Mouse (Mus musculus) liver, postnatal 0 days (tissue): ENCODE data around the gene Git2. TPM values are rescaled to one million over a fixed set of nuclear protein-coding genes. Genes with fewer than 3 reads are reported as not detected.

Experiments
- ATAC-seq: fragments of 200-750 bp; cut with Nextera tagmentation; 2 replicates; pipeline ENCODE4 v1.8.0; 2017; ENCODE audit warnings: mild to moderate bottlenecking, moderate library complexity
- DNase-seq: peaks from one replicate; pipeline ENCODE4 v3.0.0-alpha.2; 2016
- H3K27ac ChIP-seq: fragments of 300-500 bp; sonication (generic); 2 replicates; pipeline ENCODE4 v1.5.1; 2014; ENCODE audit warnings: antibody characterized with exemption, moderate library complexity, mild to moderate bottlenecking, low read depth
- H3K27me3 ChIP-seq: fragments of 300-500 bp; sonication (generic); 2 replicates; pipeline ENCODE4 v1.6.1; 2014; ENCODE audit warnings: low read length, control low read depth, mixed read lengths; ENCODE audit not compliant: insufficient read depth
- H3K36me3 ChIP-seq: fragments of 300-500 bp; sonication (generic); replicated peaks from 2 replicates; pipeline ENCODE4 v1.6.1; 2014; ENCODE audit warnings: mild to moderate bottlenecking, control low read depth, low read length, moderate library complexity, mixed read lengths; ENCODE audit not compliant: insufficient read depth
- H3K4me1 ChIP-seq: fragments of 300-500 bp; sonication (generic); 2 replicates; pipeline ENCODE4 v1.6.1; 2014; ENCODE audit warnings: antibody characterized with exemption, mild to moderate bottlenecking, control low read depth; ENCODE audit not compliant: insufficient read depth
- H3K4me2 ChIP-seq: fragments of 300-500 bp; sonication (generic); 2 replicates; pipeline ENCODE4 v1.6.1; 2014; ENCODE audit warnings: low read depth, mild to moderate bottlenecking, low read length, moderate library complexity, mixed read lengths
- H3K4me3 ChIP-seq: fragments of 300-500 bp; sonication (generic); 2 replicates; pipeline ENCODE4 v1.5.1; 2014; ENCODE audit warnings: low read depth, low read length
- H3K9ac ChIP-seq: fragments of 300-500 bp; sonication (generic); replicated peaks from 2 replicates; pipeline ENCODE4 v1.6.1; 2014; ENCODE audit warnings: mild to moderate bottlenecking, moderate library complexity
- H3K9me3 ChIP-seq: fragments of 300-500 bp; sonication (generic); 2 replicates; pipeline ENCODE4 v1.6.1; 2016; ENCODE audit warnings: mild to moderate bottlenecking, control low read depth, low read length, mixed read lengths
- CTCF ChIP-seq: sonication (generic); IDR thresholded peaks from 2 replicates; pipeline ENCODE4 v1.5.1; 2016; ENCODE audit warnings: antibody characterized with exemption, low read depth
- EP300 ChIP-seq: IDR thresholded peaks from 2 replicates; pipeline ENCODE4 v1.6.1; 2016; ENCODE audit warnings: antibody characterized with exemption, low read depth, mild to moderate bottlenecking
- WGBS: fragments of 180-500 bp; shearing (Covaris S2); extraction: QIAGEN DNeasy Blood & Tissue Kit; methylation state at CpG from one replicate; pipeline ENCODE4 v1.1.7; 2014; ENCODE audit not compliant: insufficient replicate concordance; 5-methylcytosine and 5-hydroxymethylcytosine counted together
- polyA plus RNA-seq: library from polyadenylated mRNA; unstranded; fragments of >200 nt; fragmentation: Nextera tagmentation; extraction: Ambion mirVana; gene quantifications from 2 replicates; pipeline ENCODE4 v1.2.1, GENCODE M21; 2015

Git2 gene
- polyA plus RNA-seq, 1 experiment from 2014 or later = 11.1 TPM

DNA sequence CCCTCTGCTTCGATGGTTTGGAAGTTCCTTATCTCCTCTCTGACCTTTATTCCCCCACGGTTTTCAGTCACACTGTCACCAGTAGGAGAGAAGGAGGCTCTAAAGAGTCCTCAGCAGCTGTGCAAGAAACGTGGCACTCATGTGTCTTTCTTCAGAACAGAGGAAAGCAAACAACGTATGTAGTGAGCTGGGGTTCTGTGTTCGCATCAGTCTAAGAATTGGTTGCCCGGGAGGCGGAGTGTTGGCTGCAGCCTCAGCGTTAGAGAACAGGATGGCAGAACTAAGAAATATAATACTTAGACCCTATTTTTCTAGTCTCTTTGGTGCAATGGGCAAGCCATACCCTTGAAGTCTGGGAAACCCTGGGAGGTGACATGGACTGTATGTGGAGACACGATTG lies 7.7 kb upstream of the Git2 start:
- 44% methylated on average over 9 of the region's 9 CpGs for whole genome bisulfite sequencing
- Histone ChIP-seq H3K9ac (no peak overlapping the region), H3K4me3 (no peak overlapping the region), H3K36me3 (peaks cover 21% of the 10 kb centered on the region), H3K27ac (0 out of 2 replicates have a peak overlapping the region, but pooled peaks have one; percentile 85), H3K27me3 (no peaks in the 10 kb centered on the region), H3K4me2 (no peak overlapping the region), H3K9me3 (no peaks in the 10 kb centered on the region), H3K4me1 (peaks cover 45% of the 10 kb centered on the region)
- ATAC-seq = no peak
- no peak for DNase-seq
- TF ChIP-seq CTCF (no peak), EP300 (no peak)

DNA sequence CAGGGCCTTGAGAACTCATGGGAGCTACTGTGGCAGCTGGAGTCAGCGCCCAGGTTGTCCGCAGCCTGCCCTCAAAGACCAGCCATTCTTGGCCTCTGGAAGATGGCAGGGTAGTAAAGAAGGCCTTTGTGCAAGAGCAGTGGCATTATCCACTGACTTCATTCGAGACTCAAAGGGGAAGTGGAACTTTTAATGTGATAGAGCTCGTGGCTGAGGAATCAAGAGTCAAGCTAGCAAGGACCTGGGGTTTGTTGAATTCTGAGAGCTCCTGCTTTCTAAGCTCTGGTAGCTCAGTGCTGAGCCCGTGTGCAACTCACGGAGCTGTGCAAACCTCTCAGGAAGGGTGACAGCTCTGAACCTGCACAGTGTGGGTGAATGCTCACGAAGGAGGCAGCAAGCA lies 5.6 kb upstream of the Git2 start:
- Histone ChIP-seq H3K4me2 (no peak overlapping the region), H3K9me3 (no peaks in the 10 kb centered on the region), H3K36me3 (peaks cover 2% of the 10 kb centered on the region), H3K4me1 (peaks cover 62% of the 10 kb centered on the region), H3K4me3 (no peak overlapping the region), H3K27me3 (no peaks in the 10 kb centered on the region), H3K27ac (0 out of 2 replicates have a peak overlapping the region, but pooled peaks have one; percentile 3), H3K9ac (no peak overlapping the region)
- 61% methylated on average over 7 of the region's 7 CpGs for WGBS
- no peak for TF ChIP-seq CTCF
- TF ChIP-seq EP300 = no peak
- DNase-seq (no peak), ATAC-seq (no peak)

DNA sequence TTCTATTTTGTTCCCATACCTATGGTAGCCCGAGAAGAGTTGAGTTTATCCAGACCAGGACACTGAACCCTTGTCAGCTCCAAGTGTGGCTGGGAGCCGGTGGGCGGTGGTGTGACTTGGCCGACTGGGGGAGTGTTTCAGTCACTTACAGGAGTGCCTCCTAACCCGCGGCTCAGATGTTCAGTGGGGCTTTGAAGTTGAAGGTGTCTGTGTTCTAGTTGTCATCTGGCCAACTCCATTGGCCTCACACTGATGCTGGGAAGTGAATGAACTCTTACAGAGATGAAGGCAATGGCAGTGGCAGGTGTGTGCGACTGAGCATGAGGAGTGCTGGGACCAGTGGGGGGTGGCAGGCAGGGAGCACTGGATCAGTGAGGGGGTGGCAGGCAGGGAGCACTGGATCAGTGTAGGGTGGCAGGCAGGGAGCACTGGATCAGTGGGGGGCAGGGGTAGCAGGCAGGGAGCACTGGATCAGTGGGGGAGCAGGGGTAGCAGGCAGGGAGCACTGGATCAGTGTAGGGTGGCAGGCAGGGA lies 4.7 kb upstream of the Git2 start:
- Histone ChIP-seq H3K27ac (0 out of 2 replicates have a peak overlapping the region, but pooled peaks have one; percentile 3), H3K9ac (no peak overlapping the region), H3K9me3 (no peaks in the 10 kb centered on the region), H3K27me3 (no peaks in the 10 kb centered on the region), H3K4me3 (no peak overlapping the region), H3K4me1 (peaks cover 63% of the 10 kb centered on the region), H3K4me2 (0 out of 2 replicates have a peak overlapping the region, but pooled peaks have one; percentile 20), H3K36me3 (no peaks in the 10 kb centered on the region; the same call in 1 of the 2 replicates)
- WGBS = 51% methylated on average over 7 of the region's 7 CpGs
- ATAC-seq (no peak), DNase-seq (no peak)
- TF ChIP-seq CTCF (no peak), EP300 (no peak)

DNA sequence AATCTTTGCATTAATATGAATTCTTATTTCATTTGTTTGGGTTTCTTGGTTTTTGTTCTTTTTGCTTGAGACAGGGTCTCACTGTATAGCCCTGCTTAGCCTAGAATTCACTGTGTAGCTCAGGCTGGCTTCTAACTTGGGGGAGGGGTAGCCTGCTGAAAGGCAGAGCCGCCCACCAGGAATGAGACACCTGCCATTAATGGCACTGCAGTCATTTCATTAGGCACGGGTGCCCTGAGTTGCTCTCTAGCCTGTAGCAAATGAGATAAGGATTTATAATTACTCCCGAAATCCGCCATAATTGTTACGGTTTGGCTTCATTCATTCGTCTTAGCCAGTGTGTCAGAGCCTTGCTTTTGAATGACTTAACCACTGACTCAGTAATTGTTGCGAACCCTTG lies 857 bp upstream of the Git2 start:
- ATAC-seq (no peak), DNase-seq (no peak)
- Histone ChIP-seq H3K9ac (no peak overlapping the region; the same call in 1 of the 2 replicates), H3K27ac (0 out of 2 replicates have a peak overlapping the region, but pooled peaks have one; percentile 2), H3K4me2 (peak overlapping the region; percentile 92), H3K36me3 (no peaks in the 10 kb centered on the region; the same call in 1 of the 2 replicates), H3K27me3 (no peaks in the 10 kb centered on the region), H3K4me3 (peak overlapping the region; percentile 96), H3K9me3 (no peaks in the 10 kb centered on the region), H3K4me1 (peaks cover 47% of the 10 kb centered on the region)
- TF ChIP-seq CTCF (no peak), EP300 (no peak)
- WGBS = 48% methylated on average over 7 of the region's 7 CpGs

DNA sequence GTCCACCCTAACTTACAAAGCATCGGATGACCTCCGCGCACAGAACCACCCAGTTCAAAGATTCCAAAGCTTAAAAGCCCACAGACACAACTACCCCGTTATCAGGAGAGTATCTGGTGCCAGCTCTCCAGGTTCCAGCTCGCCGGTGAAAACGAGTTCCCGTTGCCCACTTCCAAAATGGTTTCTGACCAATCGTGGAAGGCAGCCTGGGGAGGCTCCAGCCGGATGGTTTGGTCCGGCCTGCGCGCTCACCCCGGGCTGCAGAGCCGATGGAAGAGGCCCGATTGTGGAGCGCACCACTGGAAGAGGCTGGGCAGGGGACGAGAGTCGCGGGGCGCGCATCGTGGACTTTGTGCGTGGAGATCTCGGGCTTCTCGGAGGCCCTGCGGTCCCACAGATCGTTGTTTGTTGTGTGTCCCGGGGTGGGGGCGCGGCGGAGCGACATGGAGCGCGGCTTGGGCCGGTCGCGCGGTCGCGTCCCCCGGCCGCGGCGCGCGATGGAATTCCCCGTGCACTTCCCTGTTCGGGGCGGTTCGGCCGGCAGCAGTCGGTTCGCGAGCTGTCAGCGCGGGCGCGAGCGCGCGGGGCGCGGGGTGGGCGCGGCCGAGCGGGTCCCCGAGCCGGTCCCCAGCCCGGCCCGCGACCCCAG lies 790 bp downstream of the Git2 start, which contains the start of gene Ankrd13a:
TSS of gene Ankrd13a (plus strand) at position 275 of the 649 bp plus-strand sequence.
- peak within 1 kb of the TSS; percentile 92 for H3K4me2 ChIP-seq
- TF ChIP-seq EP300 (peak; percentile 54), CTCF (no peak)
- peak within 1 kb of the TSS; percentile 97 for H3K9ac ChIP-seq
- under 1% methylated on average over 38 of the region's 73 CpGs for WGBS
- H3K9me3 ChIP-seq = no peaks in the 10 kb centered on the region
- peak within 1 kb of the TSS; percentile 81 for H3K27ac ChIP-seq
- DNase-seq (peak; percentile 92), ATAC-seq (peak; percentile 85)
- H3K27me3 ChIP-seq = no peaks in the 10 kb centered on the region
- H3K4me1 ChIP-seq = peaks cover 42% of the 10 kb centered on the region
- peak within 1 kb of the TSS; percentile 96 for H3K4me3 ChIP-seq
- H3K36me3 ChIP-seq = no peaks in the 10 kb centered on the region; the same call in 1 of the 2 replicates

DNA sequence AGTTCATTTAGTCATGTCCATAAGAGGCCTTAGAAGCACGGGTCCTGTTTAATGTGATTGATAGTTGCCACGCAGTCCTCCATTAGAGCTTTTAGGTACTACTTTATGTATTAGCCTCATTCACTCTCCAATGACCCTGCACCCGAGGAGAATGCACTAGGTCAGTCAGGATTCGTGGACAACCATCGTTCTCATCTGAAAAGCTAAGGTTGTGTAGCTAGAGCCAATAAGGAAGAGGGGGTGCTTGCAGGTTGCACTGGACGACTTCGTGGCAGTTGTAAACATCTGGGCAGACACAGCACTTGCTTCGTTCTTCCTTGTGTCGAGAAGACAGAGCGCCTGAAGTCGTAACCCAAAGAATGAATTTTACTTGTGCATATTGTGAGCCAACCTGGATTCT lies 1.5 kb downstream of the Git2 start:
- Histone ChIP-seq H3K4me1 (peaks cover 40% of the 10 kb centered on the region), H3K36me3 (no peaks in the 10 kb centered on the region; the same call in 1 of the 2 replicates), H3K9me3 (no peaks in the 10 kb centered on the region), H3K27ac (peak overlapping the region; percentile 81), H3K4me3 (peak overlapping the region; percentile 96), H3K4me2 (peak overlapping the region; percentile 92), H3K27me3 (no peaks in the 10 kb centered on the region), H3K9ac (peak overlapping the region; percentile 97)
- DNase-seq (no peak), ATAC-seq (no peak)
- WGBS = 0% methylated on average over 11 of the region's 11 CpGs
- TF ChIP-seq EP300 (no peak), CTCF (no peak)
